Mouse (Mus musculus): ENCODE data around the gene Lrrc47. TPM values are rescaled to one million over a fixed set of nuclear protein-coding genes. Genes with fewer than 3 reads are reported as not detected.
A peak's percentile ranks its signal among the peaks of the same experiment; 100 is the strongest.

Lrrc47 gene
- polyA plus RNA-seq (2016; fragmentation: Nextera tagmentation; extraction: Ambion mirVana): 20.1 and 21.9 TPM in 2 replicates

DNA sequence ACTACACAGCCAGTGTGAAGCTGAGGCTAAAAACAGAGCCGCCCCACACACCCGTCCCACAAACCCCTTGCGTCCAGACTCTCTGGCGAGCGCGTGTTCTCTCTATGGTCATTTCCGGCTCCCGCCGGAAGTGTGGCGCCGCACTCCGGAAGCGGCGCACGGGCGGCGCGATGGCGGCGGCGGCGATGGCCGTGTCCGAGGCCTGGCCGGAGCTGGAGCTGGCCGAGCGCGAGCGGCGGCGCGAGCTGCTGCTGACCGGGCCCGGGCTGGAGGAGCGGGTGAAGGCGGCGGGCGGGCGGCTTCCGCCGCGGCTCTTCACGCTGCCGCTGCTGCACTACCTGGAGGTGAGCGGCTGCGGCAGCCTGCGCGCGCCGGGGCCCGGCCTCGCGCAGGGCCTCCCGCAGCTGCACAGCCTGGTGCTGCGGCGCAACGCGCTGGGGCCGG is at the start of gene Lrrc47:
Lrrc47 (plus strand) TSS at position 86 of the 444 bp plus-strand sequence.
- peak within 1 kb of the TSS; percentile 92 for H3K27ac ChIP-seq
- peak; percentile 87 for DNase-seq (ENCODE audit: extremely low spot score, low spot score)
- H3K27me3 ChIP-seq (ENCODE audit: poor library complexity, severe bottlenecking): no peaks in the 10 kb centered on the region
- peaks cover 42% of the 10 kb centered on the region for H3K36me3 ChIP-seq (replicated peaks)
- peaks cover 29% of the 10 kb centered on the region for H3K4me1 ChIP-seq
- H3K9me3 ChIP-seq: no peaks in the 10 kb centered on the region
- H3K4me3 ChIP-seq: peak within 1 kb of the TSS; percentile 100
- WGBS: under 1% methylated on average over 59 of the region's 59 CpGs

DNA sequence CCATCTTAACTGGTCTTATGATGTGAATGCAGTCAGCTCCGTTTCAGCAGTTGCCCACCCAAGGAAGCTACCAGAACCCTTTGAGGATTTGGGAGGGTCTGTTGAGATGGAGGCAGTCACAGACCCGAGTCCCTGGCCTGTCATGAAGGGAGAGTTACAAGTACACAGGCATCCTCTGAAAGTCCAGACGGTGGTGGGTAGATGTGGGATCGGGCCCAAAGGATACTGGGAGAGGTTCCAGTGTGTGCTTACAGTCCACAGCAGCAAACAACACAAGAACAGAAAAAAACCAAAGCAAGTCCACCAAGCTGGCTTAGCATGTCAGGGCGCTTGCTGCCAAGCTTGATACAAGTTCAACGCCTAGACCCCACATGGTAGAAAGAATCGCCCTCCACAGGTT is 48.9 kb upstream of the Lrrc47 start:
- no peaks in the 10 kb centered on the region for H3K27me3 ChIP-seq (ENCODE audit: poor library complexity, severe bottlenecking)
- H3K36me3 ChIP-seq (replicated peaks): peaks cover 80% of the 10 kb centered on the region
- H3K4me3 ChIP-seq: no peak overlapping the region
- H3K9me3 ChIP-seq: no peaks in the 10 kb centered on the region
- H3K27ac ChIP-seq: no peak overlapping the region
- WGBS: 86% methylated on average over 7 of the region's 7 CpGs
- peaks cover 15% of the 10 kb centered on the region for H3K4me1 ChIP-seq
- no peak for DNase-seq (ENCODE audit: extremely low spot score, low spot score)

DNA sequence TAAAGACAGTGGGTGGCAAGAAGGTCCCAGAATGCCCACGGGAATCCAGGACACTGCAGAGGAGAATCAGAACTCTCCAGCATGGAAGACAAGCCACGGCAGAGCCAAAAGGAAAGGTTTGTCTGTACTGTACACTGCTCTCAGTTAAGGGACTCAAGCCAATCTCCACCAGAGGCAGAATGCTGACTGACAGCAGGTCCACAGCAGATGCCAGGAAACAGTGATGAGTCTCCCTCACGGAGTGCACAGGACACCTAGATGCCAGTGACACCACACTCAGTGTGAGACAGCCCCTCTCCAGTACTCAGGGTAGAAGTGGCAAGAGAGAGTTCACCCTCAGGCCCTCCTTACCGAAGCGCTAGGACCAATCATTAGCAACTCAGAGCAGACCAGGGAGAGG is 44.9 kb upstream of the Lrrc47 start:
- H3K4me3 ChIP-seq: no peak overlapping the region
- H3K27ac ChIP-seq: no peak overlapping the region
- no peaks in the 10 kb centered on the region for H3K4me1 ChIP-seq
- H3K9me3 ChIP-seq: no peaks in the 10 kb centered on the region
- DNase-seq (ENCODE audit: extremely low spot score, low spot score): no peak
- WGBS: 90% methylated on average over 5 of the region's 5 CpGs
- peaks cover 82% of the 10 kb centered on the region for H3K36me3 ChIP-seq (replicated peaks)
- H3K27me3 ChIP-seq (ENCODE audit: poor library complexity, severe bottlenecking): no peaks in the 10 kb centered on the region

GRCm38 (mm10) chr4:153967556-153967955 is 44.0 kb upstream of the Lrrc47 start:
- H3K4me1 ChIP-seq: no peaks in the 10 kb centered on the region
- no peak for DNase-seq (ENCODE audit: extremely low spot score, low spot score)
- no peak overlapping the region for H3K27ac ChIP-seq
- no peaks in the 10 kb centered on the region for H3K9me3 ChIP-seq
- H3K4me3 ChIP-seq: no peak overlapping the region
- peaks cover 74% of the 10 kb centered on the region for H3K36me3 ChIP-seq (replicated peaks)
- 77% methylated on average over 2 of the region's 2 CpGs for WGBS
- H3K27me3 ChIP-seq (ENCODE audit: poor library complexity, severe bottlenecking): no peaks in the 10 kb centered on the region

- 87% methylated on average over 2 of the region's 2 CpGs for WGBS
- Histone ChIP-seq H3K36me3 (replicated peaks) (peaks cover 69% of the 10 kb centered on the region), H3K4me3 (no peak overlapping the region), H3K27me3 (ENCODE audit: poor library complexity, severe bottlenecking) (no peaks in the 10 kb centered on the region), H3K9me3 (no peaks in the 10 kb centered on the region), H3K27ac (no peak overlapping the region), H3K4me1 (no peaks in the 10 kb centered on the region)
- DNase-seq (ENCODE audit: extremely low spot score, low spot score): no peak
These were observed 43.5 kb upstream of the Lrrc47 start for GRCm38 (mm10) chr4:153968063-153968462.

DNA sequence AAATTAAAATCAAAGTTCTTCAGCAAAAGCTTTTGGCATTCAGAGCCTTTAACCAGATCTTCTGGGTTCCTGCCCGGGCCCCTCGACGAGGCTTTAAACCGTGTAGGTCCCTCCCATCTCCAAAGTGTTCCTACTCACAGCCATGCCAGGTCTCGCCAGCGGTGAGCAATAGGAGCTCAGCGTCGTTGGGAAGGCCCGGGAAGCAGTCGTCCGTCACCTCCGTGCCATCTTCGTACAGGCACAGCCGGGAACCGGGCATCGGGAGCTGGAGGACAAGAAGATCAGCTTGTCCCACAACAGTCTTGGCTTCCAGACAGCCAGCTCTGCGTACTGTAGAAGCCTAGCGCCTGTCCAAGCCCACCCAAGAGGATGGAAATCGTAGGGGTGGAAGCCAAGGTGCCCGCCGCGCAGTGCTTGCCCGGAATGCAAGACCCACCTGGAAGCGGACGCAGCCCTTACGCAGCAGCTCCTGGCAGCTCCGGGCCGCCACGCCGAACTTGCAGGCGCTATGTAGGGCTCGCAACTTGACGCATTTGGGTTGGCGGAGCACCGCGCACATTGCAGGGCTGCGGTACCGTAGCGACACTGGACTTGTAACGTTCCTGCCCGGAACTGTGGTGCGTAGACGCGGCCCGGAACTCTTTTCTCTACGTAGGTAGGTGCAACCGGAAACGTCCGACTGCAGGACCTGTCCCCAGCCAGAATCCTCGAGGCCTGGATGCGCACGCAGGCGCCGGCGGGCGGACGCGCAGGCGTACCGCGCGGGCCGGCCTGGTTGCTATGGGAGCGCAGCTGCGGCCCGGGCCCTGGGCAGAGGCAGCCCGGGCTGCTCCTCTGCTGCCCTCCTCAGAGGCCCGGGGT is 36.9 kb upstream of the Lrrc47 start, which contains the start of the genes Dffb and Cep104:
Dffb (minus strand) TSS at position 696 of the 861 bp plus-strand sequence.
Cep104 (plus strand) TSS at position 764 of the 861 bp plus-strand sequence.
- WGBS: 1% methylated on average over 68 of the region's 68 CpGs
- peak within 1 kb of the TSS; percentile 95 for H3K4me3 ChIP-seq
- H3K36me3 ChIP-seq (replicated peaks): peaks cover 32% of the 10 kb centered on the region

DNA sequence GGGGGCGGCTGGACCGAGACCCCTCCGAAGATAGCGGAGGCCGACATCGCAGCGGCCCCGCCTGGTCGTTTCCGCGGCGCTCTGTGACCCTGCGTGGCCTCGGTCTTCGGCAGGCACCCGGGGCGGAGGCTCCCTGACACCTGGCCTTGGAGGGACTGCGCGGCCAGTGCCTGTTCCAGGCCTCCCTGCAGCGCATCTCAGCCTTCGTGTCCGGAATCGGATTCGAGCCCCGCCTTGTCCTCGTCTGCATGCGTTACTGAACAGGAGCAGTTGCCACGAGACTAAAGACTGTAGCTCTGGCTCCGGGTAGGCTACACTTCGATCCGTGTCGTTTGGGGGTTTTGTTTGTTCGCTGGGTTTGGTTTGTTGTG is 36.3 kb upstream of the Lrrc47 start:
- H3K36me3 ChIP-seq (replicated peaks): peaks cover 32% of the 10 kb centered on the region

More for the DNA sequence above, 36.9 kb upstream of the Lrrc47 start, which contains the start of the genes Dffb and Cep104:
- H3K4me1 ChIP-seq: peaks cover 29% of the 10 kb centered on the region
- no peaks in the 10 kb centered on the region for H3K9me3 ChIP-seq
- peak; percentile 93 for DNase-seq (ENCODE audit: extremely low spot score, low spot score)
- peak within 1 kb of the TSS; percentile 90 for H3K27ac ChIP-seq
- no peaks in the 10 kb centered on the region for H3K27me3 ChIP-seq (ENCODE audit: poor library complexity, severe bottlenecking)

DNA sequence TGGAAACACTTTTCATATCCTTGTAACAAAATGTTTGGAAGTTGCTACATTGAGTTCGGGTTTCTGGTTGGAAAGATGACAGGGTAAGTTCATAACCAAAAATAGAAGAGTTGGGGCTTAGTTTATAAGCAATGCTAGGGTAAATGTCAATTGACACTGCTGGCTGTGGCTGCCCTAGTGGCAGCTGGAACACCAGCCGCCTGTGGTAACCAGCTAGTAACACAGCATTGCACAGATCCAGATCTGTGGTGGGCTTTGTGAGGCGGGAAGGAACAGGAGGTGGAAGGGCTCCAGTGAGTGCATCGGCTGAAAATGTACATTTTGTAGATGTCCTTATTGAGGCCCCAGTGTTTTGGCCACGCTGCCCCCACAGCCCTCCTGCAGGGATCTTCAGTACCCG is 35.8 kb upstream of the Lrrc47 start:
- H3K9me3 ChIP-seq: no peaks in the 10 kb centered on the region
- peak overlapping the region; percentile 90; the same call in 1 of the 2 replicates for H3K27ac ChIP-seq
- H3K36me3 ChIP-seq (replicated peaks): peaks cover 32% of the 10 kb centered on the region
- 43% methylated on average over 6 of the region's 6 CpGs for WGBS
- DNase-seq (ENCODE audit: extremely low spot score, low spot score): no peak
- peaks cover 29% of the 10 kb centered on the region for H3K4me1 ChIP-seq
- no peaks in the 10 kb centered on the region for H3K27me3 ChIP-seq (ENCODE audit: poor library complexity, severe bottlenecking)
- peak overlapping the region; percentile 95 for H3K4me3 ChIP-seq

More for the DNA sequence above, 36.3 kb upstream of the Lrrc47 start:
- WGBS: under 1% methylated on average over 33 of the region's 33 CpGs
- no peak for DNase-seq (ENCODE audit: extremely low spot score, low spot score)
- H3K9me3 ChIP-seq: no peaks in the 10 kb centered on the region
- H3K27me3 ChIP-seq (ENCODE audit: poor library complexity, severe bottlenecking): no peaks in the 10 kb centered on the region
- H3K4me3 ChIP-seq: peak overlapping the region; percentile 95
- H3K4me1 ChIP-seq: peaks cover 29% of the 10 kb centered on the region
- H3K27ac ChIP-seq: peak overlapping the region; percentile 90

GRCm38 (mm10) chr4:153979243-153979642 is 32.3 kb upstream of the Lrrc47 start:
- no peak for DNase-seq (ENCODE audit: extremely low spot score, low spot score)
- H3K36me3 ChIP-seq (replicated peaks): peaks cover 54% of the 10 kb centered on the region
- 93% methylated on average over 10 of the region's 10 CpGs for WGBS
- H3K4me3 ChIP-seq: no peak overlapping the region
- H3K27ac ChIP-seq: no peak overlapping the region
- H3K27me3 ChIP-seq (ENCODE audit: poor library complexity, severe bottlenecking): no peaks in the 10 kb centered on the region
- H3K9me3 ChIP-seq: no peaks in the 10 kb centered on the region
- peaks cover 19% of the 10 kb centered on the region for H3K4me1 ChIP-seq

DNA sequence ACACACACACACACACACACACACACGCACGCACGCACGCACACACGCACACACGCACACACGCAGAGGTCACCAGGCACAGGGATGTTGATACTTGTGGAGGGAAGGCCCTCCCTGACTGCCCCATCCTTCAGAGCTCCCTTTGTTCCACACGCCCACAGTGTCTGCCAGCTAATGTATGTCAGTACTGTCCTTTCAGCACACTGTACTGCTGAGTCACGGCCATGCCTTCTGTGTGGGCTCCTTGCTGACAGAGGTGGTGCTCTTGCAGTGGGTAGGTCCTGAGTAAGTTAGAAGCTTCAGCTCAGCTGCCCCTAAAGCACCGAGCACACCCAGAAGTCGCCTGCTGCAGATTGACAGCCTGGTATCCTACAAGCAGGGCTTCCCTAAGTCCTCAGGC is 31.1 kb upstream of the Lrrc47 start:
- Histone ChIP-seq H3K27ac (no peak overlapping the region), H3K36me3 (replicated peaks) (peaks cover 67% of the 10 kb centered on the region), H3K4me3 (no peak overlapping the region), H3K9me3 (no peaks in the 10 kb centered on the region), H3K27me3 (ENCODE audit: poor library complexity, severe bottlenecking) (no peaks in the 10 kb centered on the region), H3K4me1 (peaks cover 15% of the 10 kb centered on the region)
- WGBS: 91% methylated on average over 11 of the region's 11 CpGs
- DNase-seq (ENCODE audit: extremely low spot score, low spot score): no peak

DNA sequence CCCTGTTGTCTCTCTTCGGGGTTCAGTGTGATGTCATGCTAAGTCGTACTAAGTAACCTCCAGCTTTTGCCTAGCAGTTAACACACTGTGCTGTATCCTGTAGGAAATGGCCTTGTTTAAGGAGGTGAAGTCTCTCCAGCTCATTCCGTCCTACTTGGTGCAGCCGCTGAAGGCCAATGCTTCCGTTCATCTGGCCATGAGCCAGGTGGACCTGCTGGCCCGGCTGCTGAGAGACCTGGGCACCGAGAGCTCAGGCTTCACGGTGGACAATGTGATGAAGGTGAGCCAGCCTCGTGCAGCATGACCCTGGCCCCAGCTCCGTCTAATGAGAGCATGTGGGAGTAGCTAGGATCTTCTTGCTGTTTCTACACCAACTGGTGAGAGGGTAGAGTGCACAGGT is 18.8 kb upstream of the Lrrc47 start:
- no peak overlapping the region for H3K4me3 ChIP-seq
- no peaks in the 10 kb centered on the region for H3K4me1 ChIP-seq
- 94% methylated on average over 10 of the region's 10 CpGs for WGBS
- no peaks in the 10 kb centered on the region for H3K27me3 ChIP-seq (ENCODE audit: poor library complexity, severe bottlenecking)
- no peaks in the 10 kb centered on the region for H3K9me3 ChIP-seq
- no peak overlapping the region for H3K27ac ChIP-seq
- H3K36me3 ChIP-seq (replicated peaks): peaks cover 99% of the 10 kb centered on the region
- no peak for DNase-seq (ENCODE audit: extremely low spot score, low spot score)

DNA sequence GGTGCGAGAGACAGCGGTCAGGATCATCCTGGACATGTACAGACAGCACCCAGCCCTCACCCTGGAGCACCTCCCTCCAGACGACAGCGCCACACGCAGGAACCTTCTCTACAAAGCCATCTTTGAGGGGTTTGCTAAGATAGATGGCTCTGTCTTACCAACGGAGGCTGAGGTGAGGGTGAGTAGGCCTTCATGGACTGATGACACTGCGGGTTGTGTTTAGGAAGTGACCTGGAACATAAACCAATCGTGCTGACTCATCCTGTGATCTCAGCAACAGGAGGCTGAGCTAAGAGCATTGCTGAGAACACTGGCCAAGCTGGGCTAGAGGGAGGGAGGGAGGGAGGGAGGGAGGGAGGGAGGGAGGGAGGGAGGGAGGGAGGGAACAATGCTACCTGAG is 18.0 kb upstream of the Lrrc47 start:
- Histone ChIP-seq H3K9me3 (no peaks in the 10 kb centered on the region), H3K27ac (no peak overlapping the region), H3K4me3 (no peak overlapping the region), H3K27me3 (ENCODE audit: poor library complexity, severe bottlenecking) (no peaks in the 10 kb centered on the region), H3K4me1 (no peaks in the 10 kb centered on the region), H3K36me3 (replicated peaks) (peaks cover 99% of the 10 kb centered on the region)
- no peak for DNase-seq (ENCODE audit: extremely low spot score, low spot score)
- whole genome bisulfite sequencing: 93% methylated on average over 8 of the region's 8 CpGs

DNA sequence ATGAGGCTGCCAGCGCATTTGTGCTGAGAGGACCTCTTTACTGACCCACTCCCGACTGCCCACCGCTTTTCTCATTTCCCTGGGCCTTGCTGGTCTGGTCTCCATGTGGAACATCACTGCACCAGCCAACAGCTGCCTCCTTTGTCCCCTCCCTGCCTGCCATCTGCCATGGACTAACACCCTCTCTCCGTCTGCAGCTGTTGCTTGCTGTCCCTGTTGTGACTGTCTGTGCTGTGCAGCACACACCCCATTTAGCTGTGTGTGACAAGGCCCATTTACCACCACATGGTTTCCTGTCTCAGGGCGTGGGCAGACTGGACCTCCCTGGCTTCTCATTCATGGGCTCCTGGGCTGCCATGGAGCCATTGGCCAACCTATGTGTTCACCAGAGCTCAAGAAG is 6.0 kb upstream of the Lrrc47 start:
- H3K4me3 ChIP-seq: no peak overlapping the region
- 91% methylated on average over 5 of the region's 5 CpGs for WGBS
- H3K27ac ChIP-seq: no peak overlapping the region
- H3K27me3 ChIP-seq (ENCODE audit: poor library complexity, severe bottlenecking): no peaks in the 10 kb centered on the region
- no peaks in the 10 kb centered on the region for H3K9me3 ChIP-seq
- H3K4me1 ChIP-seq: no peaks in the 10 kb centered on the region
- H3K36me3 ChIP-seq (replicated peaks): peaks cover 56% of the 10 kb centered on the region
- DNase-seq (ENCODE audit: extremely low spot score, low spot score): no peak
